Mouse (Mus musculus) liver, postnatal 0 days (tissue): Measurements from ENCODE around the gene Sgpp2. TPM values are rescaled to one million over a fixed set of nuclear protein-coding genes. Genes with fewer than 3 reads are reported as not detected.

Source experiments
- ATAC-seq: fragments of 200-750 bp; cut with Nextera tagmentation; 2 replicates; pipeline ENCODE4 v1.8.0; 2017; ENCODE audit warnings: mild to moderate bottlenecking, moderate library complexity
- DNase-seq: peaks from one replicate; pipeline ENCODE4 v3.0.0-alpha.2; 2016
- H3K27ac ChIP-seq: fragments of 300-500 bp; sonication (generic); 2 replicates; pipeline ENCODE4 v1.5.1; 2014; ENCODE audit warnings: antibody characterized with exemption, moderate library complexity, mild to moderate bottlenecking, low read depth
- H3K27me3 ChIP-seq: fragments of 300-500 bp; sonication (generic); 2 replicates; pipeline ENCODE4 v1.6.1; 2014; ENCODE audit warnings: low read length, control low read depth, mixed read lengths; ENCODE audit not compliant: insufficient read depth
- H3K36me3 ChIP-seq: fragments of 300-500 bp; sonication (generic); replicated peaks from 2 replicates; pipeline ENCODE4 v1.6.1; 2014; ENCODE audit warnings: mild to moderate bottlenecking, control low read depth, low read length, moderate library complexity, mixed read lengths; ENCODE audit not compliant: insufficient read depth
- H3K4me1 ChIP-seq: fragments of 300-500 bp; sonication (generic); 2 replicates; pipeline ENCODE4 v1.6.1; 2014; ENCODE audit warnings: antibody characterized with exemption, mild to moderate bottlenecking, control low read depth; ENCODE audit not compliant: insufficient read depth
- H3K4me2 ChIP-seq: fragments of 300-500 bp; sonication (generic); 2 replicates; pipeline ENCODE4 v1.6.1; 2014; ENCODE audit warnings: low read depth, mild to moderate bottlenecking, low read length, moderate library complexity, mixed read lengths
- H3K4me3 ChIP-seq: fragments of 300-500 bp; sonication (generic); 2 replicates; pipeline ENCODE4 v1.5.1; 2014; ENCODE audit warnings: low read depth, low read length
- H3K9ac ChIP-seq: fragments of 300-500 bp; sonication (generic); replicated peaks from 2 replicates; pipeline ENCODE4 v1.6.1; 2014; ENCODE audit warnings: mild to moderate bottlenecking, moderate library complexity
- H3K9me3 ChIP-seq: fragments of 300-500 bp; sonication (generic); 2 replicates; pipeline ENCODE4 v1.6.1; 2016; ENCODE audit warnings: mild to moderate bottlenecking, control low read depth, low read length, mixed read lengths
- CTCF ChIP-seq: sonication (generic); IDR thresholded peaks from 2 replicates; pipeline ENCODE4 v1.5.1; 2016; ENCODE audit warnings: antibody characterized with exemption, low read depth
- EP300 ChIP-seq: IDR thresholded peaks from 2 replicates; pipeline ENCODE4 v1.6.1; 2016; ENCODE audit warnings: antibody characterized with exemption, low read depth, mild to moderate bottlenecking
- WGBS: fragments of 180-500 bp; shearing (Covaris S2); extraction: QIAGEN DNeasy Blood & Tissue Kit; methylation state at CpG from one replicate; pipeline ENCODE4 v1.1.7; 2014; ENCODE audit not compliant: insufficient replicate concordance; 5-methylcytosine and 5-hydroxymethylcytosine counted together
- polyA plus RNA-seq: library from polyadenylated mRNA; unstranded; fragments of >200 nt; fragmentation: Nextera tagmentation; extraction: Ambion mirVana; gene quantifications from 2 replicates; pipeline ENCODE4 v1.2.1, GENCODE M21; 2015

Gene Sgpp2
- polyA plus RNA-seq, 1 experiment from 2014 or later: 0.14 TPM

- TF ChIP-seq CTCF (no peak), EP300 (no peak)
- Histone ChIP-seq H3K4me3 (no peak overlapping the region), H3K9ac (no peak overlapping the region), H3K9me3 (no peaks in the 10 kb centered on the region), H3K36me3 (peaks cover 9% of the 10 kb centered on the region; the same call in 1 of the 2 replicates), H3K4me2 (no peak overlapping the region), H3K27me3 (no peaks in the 10 kb centered on the region), H3K27ac (no peak overlapping the region), H3K4me1 (peaks cover 5% of the 10 kb centered on the region; the same call in 1 of the 2 replicates)
- DNase-seq (no peak), ATAC-seq (no peak)
- 86% methylated on average over 9 of the region's 9 CpGs for WGBS
Observed at GRCm38 (mm10) chr1:78417154-78417911, 107.2 kb downstream of the Sgpp2 start.

- DNase-seq (peak; percentile 77), ATAC-seq (peak; percentile 40; the same call in 1 of the 2 replicates)
- H3K4me1 ChIP-seq: no peaks in the 10 kb centered on the region
- no peak overlapping the region for H3K4me2 ChIP-seq
- H3K27me3 ChIP-seq: no peaks in the 10 kb centered on the region
- H3K36me3 ChIP-seq: peaks cover 14% of the 10 kb centered on the region; the same call in 1 of the 2 replicates
- H3K27ac ChIP-seq: no peak overlapping the region
- no peak overlapping the region for H3K9ac ChIP-seq
- no peak for TF ChIP-seq EP300
- TF ChIP-seq CTCF: peak; percentile 76
- no peaks in the 10 kb centered on the region for H3K9me3 ChIP-seq
- 74% methylated on average over 4 of the region's 4 CpGs for WGBS
- no peak overlapping the region for H3K4me3 ChIP-seq
Observed at GRCm38 (mm10) chr1:78419593-78419992, 109.4 kb downstream of the Sgpp2 start.

GRCm38 (mm10) chr1:78420271-78420670, 110.1 kb downstream of the Sgpp2 start:
- H3K27ac ChIP-seq: no peak overlapping the region
- DNase-seq: no peak
- H3K4me1 ChIP-seq: peaks cover 5% of the 10 kb centered on the region
- H3K4me3 ChIP-seq: no peak overlapping the region
- 87% methylated on average over 6 of the region's 6 CpGs for whole genome bisulfite sequencing
- peaks cover 18% of the 10 kb centered on the region for H3K36me3 ChIP-seq
- no peak overlapping the region for H3K9ac ChIP-seq
- H3K4me2 ChIP-seq: no peak overlapping the region
- no peak for ATAC-seq
- TF ChIP-seq CTCF: no peak
- TF ChIP-seq EP300: no peak
- no peaks in the 10 kb centered on the region for H3K27me3 ChIP-seq
- no peaks in the 10 kb centered on the region for H3K9me3 ChIP-seq

- Histone ChIP-seq H3K36me3 (peaks cover 20% of the 10 kb centered on the region), H3K4me1 (peaks cover 8% of the 10 kb centered on the region), H3K27ac (no peak overlapping the region), H3K4me3 (no peak overlapping the region), H3K9ac (no peak overlapping the region), H3K27me3 (no peaks in the 10 kb centered on the region), H3K9me3 (no peaks in the 10 kb centered on the region), H3K4me2 (no peak overlapping the region)
- 82% methylated on average over 5 of the region's 5 CpGs for WGBS
- DNase-seq: no peak
- ATAC-seq: no peak
- TF ChIP-seq CTCF (no peak), EP300 (no peak)
Observed at GRCm38 (mm10) chr1:78421749-78422148, 111.6 kb downstream of the Sgpp2 start.

GRCm38 (mm10) chr1:78422576-78422975, 112.4 kb downstream of the Sgpp2 start:
- Histone ChIP-seq H3K9ac (no peak overlapping the region), H3K9me3 (no peaks in the 10 kb centered on the region), H3K4me3 (no peak overlapping the region), H3K27ac (no peak overlapping the region), H3K27me3 (no peaks in the 10 kb centered on the region), H3K4me1 (peaks cover 8% of the 10 kb centered on the region), H3K36me3 (peaks cover 20% of the 10 kb centered on the region), H3K4me2 (no peak overlapping the region)
- 62% methylated on average over 2 of the region's 2 CpGs for WGBS
- ATAC-seq (no peak), DNase-seq (no peak)
- TF ChIP-seq CTCF (no peak), EP300 (no peak)

- no peak overlapping the region for H3K9ac ChIP-seq
- no peak for TF ChIP-seq EP300
- TF ChIP-seq CTCF: no peak
- H3K9me3 ChIP-seq: no peaks in the 10 kb centered on the region
- H3K4me1 ChIP-seq: peaks cover 8% of the 10 kb centered on the region
- H3K27me3 ChIP-seq: no peaks in the 10 kb centered on the region
- peaks cover 15% of the 10 kb centered on the region for H3K36me3 ChIP-seq
- H3K27ac ChIP-seq: no peak overlapping the region
- 67% methylated on average over 4 of the region's 4 CpGs for WGBS
- peak; percentile 25; the same call in 1 of the 2 replicates for ATAC-seq
- no peak overlapping the region for H3K4me2 ChIP-seq
- no peak overlapping the region for H3K4me3 ChIP-seq
- no peak for DNase-seq
Observed at GRCm38 (mm10) chr1:78424848-78425247, 114.7 kb downstream of the Sgpp2 start.
